Mouse (Mus musculus): ENCODE results near the gene Rpap3.

DNA sequence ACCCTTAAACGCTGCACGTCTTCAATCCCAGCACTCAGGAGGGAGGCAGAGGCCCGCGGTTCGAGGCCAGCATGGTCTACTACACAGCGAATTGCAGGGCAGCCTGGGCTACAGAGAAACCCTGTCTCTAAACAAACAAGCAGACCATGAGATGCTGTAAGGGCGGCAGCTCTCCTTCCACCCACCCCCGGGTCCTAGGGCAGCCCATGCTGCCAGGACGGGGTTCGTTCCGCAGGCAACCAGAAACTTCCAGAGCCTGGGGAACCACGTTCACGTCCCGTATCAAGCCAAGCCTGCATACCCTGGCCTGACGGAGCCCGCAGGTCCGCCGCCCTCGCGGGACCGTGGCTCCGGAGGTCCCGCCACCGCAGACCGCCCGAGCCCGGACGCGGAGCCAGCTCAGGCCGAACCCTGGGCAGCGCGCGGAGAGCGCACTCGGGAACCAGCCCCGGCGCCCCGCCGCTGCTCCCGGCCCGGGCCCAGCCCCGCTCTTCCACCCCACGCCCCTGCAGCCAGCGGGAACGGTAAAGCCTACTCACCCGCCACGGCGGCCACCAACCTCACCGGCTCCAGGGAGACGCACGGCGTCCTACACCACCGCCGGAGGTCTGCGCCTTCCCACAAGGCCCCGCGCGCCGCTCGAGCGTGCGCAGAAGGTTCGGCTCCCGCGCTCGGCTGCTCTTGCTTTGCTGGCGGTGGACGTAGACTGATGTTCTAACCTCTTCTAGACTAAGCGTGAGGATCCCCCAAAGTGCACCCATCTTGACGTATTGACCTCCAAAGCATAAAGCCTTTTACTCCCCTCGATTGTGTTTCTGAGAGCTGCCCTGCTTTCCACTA, at the start of gene Rpap3:
- TF ChIP-seq POLR2A (IDR thresholded peaks at IDR 0.05; ENCODE audit: low read depth, low read length) (peak; percentile 94), ZKSCAN1 (IDR thresholded peaks at IDR 0.05; ENCODE audit: borderline replicate concordance, low read depth, low read length) (no peak)
